Mouse (Mus musculus): ENCODE measurements around the gene BC024978. TPM values are rescaled to one million over a fixed set of nuclear protein-coding genes. Genes with fewer than 3 reads are reported as not detected.

Gene BC024978
- total and polyA plus RNA-seq, 3 experiments, result 2.7 to 14.5 (median 4.8) TPM

DNA sequence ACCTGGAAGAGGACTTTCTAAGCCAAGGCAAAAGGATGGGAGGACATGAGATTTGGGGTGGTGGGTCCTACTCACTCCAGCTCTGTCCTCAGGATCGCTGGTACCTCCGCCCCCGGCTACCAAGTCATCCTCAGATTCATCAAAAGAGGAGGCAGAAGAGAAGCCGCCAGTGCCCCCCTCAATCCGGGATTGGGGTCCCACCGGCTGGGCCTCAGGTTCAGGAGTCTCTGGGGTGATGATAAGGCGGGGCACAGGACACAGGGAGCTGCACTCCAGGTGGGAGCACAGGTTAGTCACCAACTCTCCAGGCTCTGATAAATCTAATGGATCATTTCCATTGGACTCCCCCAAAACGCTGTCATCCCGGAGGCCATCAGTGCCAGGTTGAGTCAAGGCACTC is 31.7 kb downstream of the BC024978 start:
- Histone ChIP-seq H3K36me3 (replicated peaks) (peaks cover 42% of the 10 kb centered on the region), H3K9me3 (replicated peaks) (no peaks in the 10 kb centered on the region), H3K27me3 (ENCODE audit: insufficient read depth, low read length) (no peaks in the 10 kb centered on the region), H3K4me1 (ENCODE audit: insufficient read depth, low read depth, low read length) (peaks cover 71% of the 10 kb centered on the region), H3K4me3 (ENCODE audit: low read depth, low read length) (peak overlapping the region; percentile 89; the same call in 1 of the 2 replicates)
- ATAC-seq (ENCODE audit: extremely low read depth, insufficient number of reproducible peaks, low FRiP score, poor library complexity, severe bottlenecking) (no peak), DNase-seq (ENCODE audit: low spot score) (no peak)
- TF ChIP-seq CTCF (IDR thresholded peaks at IDR 0.05; ENCODE audit: low read depth, low read length), result no peak
- TF ChIP-seq GATA2 (IDR thresholded peaks at IDR 0.05; ENCODE audit: borderline replicate concordance, low read depth, low read length), result no peak
- no peak for TF ChIP-seq GATA1 (IDR thresholded peaks at IDR 0.05; ENCODE audit: borderline replicate concordance, low read length)
- TF ChIP-seq TAL1 (conservative IDR thresholded peaks at IDR 0.05; ENCODE audit: low read depth, low read length), result no peak
- no peak for TF ChIP-seq POLR2AphosphoS5 (IDR thresholded peaks at IDR 0.05; ENCODE audit: insufficient replicate concordance, low read depth, low read length)

DNA sequence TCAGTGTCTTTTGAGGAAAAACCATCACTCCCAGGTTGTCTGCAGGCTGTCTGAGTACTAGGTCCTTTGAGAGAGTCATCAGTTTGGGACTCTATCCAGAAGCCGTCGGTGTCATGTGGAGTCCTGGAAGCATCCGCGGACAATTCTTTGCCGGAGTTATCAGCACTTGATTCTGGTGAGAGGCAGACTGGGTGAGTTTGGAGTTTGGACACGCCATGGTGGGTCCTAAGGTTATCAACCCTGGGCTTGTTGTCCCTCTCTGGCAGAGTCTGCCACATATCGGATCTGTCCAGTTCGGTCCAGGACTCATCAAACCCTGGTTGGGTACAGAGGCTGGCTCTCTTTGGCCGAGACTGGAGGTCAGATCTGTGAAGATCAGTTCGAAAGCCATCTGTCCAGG is 32.1 kb downstream of the BC024978 start:
- Histone ChIP-seq H3K27me3 (ENCODE audit: insufficient read depth, low read length) (no peaks in the 10 kb centered on the region), H3K4me1 (ENCODE audit: insufficient read depth, low read depth, low read length) (peaks cover 71% of the 10 kb centered on the region), H3K9me3 (replicated peaks) (no peaks in the 10 kb centered on the region), H3K4me3 (ENCODE audit: low read depth, low read length) (peak overlapping the region; percentile 89), H3K36me3 (replicated peaks) (peaks cover 39% of the 10 kb centered on the region)
- DNase-seq (ENCODE audit: low spot score) (no peak), ATAC-seq (ENCODE audit: extremely low read depth, insufficient number of reproducible peaks, low FRiP score, poor library complexity, severe bottlenecking) (no peak)
- TF ChIP-seq GATA2 (IDR thresholded peaks at IDR 0.05; ENCODE audit: borderline replicate concordance, low read depth, low read length), result no peak
- TF ChIP-seq POLR2AphosphoS5 (IDR thresholded peaks at IDR 0.05; ENCODE audit: insufficient replicate concordance, low read depth, low read length), result no peak
- no peak for TF ChIP-seq TAL1 (conservative IDR thresholded peaks at IDR 0.05; ENCODE audit: low read depth, low read length)
- no peak for TF ChIP-seq CTCF (IDR thresholded peaks at IDR 0.05; ENCODE audit: low read depth, low read length)
- no peak for TF ChIP-seq GATA1 (IDR thresholded peaks at IDR 0.05; ENCODE audit: borderline replicate concordance, low read length)

DNA sequence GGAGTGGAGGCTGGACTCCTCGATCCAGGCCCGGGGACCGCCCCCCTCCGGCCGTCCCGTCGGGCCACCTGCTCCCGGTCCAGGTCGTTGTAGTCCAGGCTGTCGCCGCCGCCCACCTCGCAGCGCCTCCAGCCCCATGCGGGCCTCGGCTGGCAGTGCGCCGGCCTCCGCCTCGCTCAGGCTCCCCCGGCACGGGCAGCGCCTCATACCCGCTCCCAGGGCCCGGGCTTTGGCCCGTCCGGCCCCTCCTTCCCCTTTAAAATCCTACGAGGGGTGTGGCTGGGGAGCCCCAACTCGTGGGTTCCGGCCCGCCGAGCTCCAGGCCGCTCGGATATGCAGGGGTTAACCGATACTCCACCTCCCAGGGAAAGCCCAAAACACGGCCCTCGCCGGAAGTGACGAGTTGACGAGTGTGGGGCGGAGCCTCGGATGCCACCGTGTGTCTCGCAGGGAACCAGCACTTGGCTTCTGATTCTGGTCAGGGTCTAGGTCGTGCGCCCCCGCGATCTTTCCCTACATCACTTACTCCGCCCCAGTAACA is 32.8 kb downstream of the BC024978 start, which contains the start of gene Itpkc:
Gene Itpkc (minus strand): TSS at position 381 of the 541 bp plus-strand sequence.
- H3K9me3 ChIP-seq (replicated peaks), result no peaks in the 10 kb centered on the region
- H3K27me3 ChIP-seq (ENCODE audit: insufficient read depth, low read length), result no peaks in the 10 kb centered on the region
- peak; percentile 66 for ATAC-seq (ENCODE audit: extremely low read depth, insufficient number of reproducible peaks, low FRiP score, poor library complexity, severe bottlenecking)
- TF ChIP-seq GATA1 (IDR thresholded peaks at IDR 0.05; ENCODE audit: borderline replicate concordance, low read length), result no peak
- TF ChIP-seq GATA2 (IDR thresholded peaks at IDR 0.05; ENCODE audit: borderline replicate concordance, low read depth, low read length), result no peak
- DNase-seq (ENCODE audit: low spot score), result peak; percentile 88
- H3K4me1 ChIP-seq (ENCODE audit: insufficient read depth, low read depth, low read length), result peaks cover 66% of the 10 kb centered on the region
- peak within 1 kb of the TSS; percentile 89 for H3K4me3 ChIP-seq (ENCODE audit: low read depth, low read length)
- peaks cover 33% of the 10 kb centered on the region for H3K36me3 ChIP-seq (replicated peaks)

DNA sequence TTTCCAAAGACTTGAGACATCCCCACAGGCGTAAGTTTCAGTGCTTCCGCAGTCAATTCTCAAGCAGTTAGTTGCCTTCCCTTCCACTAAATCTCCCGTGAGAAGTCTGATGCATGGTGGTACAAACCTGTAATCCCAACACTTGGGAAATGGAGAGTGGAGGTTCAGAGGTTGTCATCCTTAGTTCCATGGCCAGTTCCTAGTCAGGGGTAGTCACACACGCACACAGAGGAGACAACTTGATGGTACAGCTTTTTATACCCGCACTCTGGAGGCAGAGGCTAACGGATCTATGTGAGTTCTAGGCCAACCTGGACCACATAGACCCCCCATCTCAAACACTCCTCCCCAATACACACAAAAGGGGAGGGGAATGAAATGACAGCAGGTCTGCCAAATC is 33.3 kb downstream of the BC024978 start:
- peak overlapping the region; percentile 89 for H3K4me3 ChIP-seq (ENCODE audit: low read depth, low read length)
- H3K4me1 ChIP-seq (ENCODE audit: insufficient read depth, low read depth, low read length), result peaks cover 66% of the 10 kb centered on the region
- TF ChIP-seq CTCF (IDR thresholded peaks at IDR 0.05; ENCODE audit: low read depth, low read length) (no peak), GATA1 (IDR thresholded peaks at IDR 0.05; ENCODE audit: borderline replicate concordance, low read length) (no peak), POLR2AphosphoS5 (IDR thresholded peaks at IDR 0.05; ENCODE audit: insufficient replicate concordance, low read depth, low read length) (no peak), GATA2 (IDR thresholded peaks at IDR 0.05; ENCODE audit: borderline replicate concordance, low read depth, low read length) (no peak), TAL1 (conservative IDR thresholded peaks at IDR 0.05; ENCODE audit: low read depth, low read length) (no peak)
- peaks cover 31% of the 10 kb centered on the region for H3K36me3 ChIP-seq (replicated peaks)
- ATAC-seq (ENCODE audit: extremely low read depth, insufficient number of reproducible peaks, low FRiP score, poor library complexity, severe bottlenecking) (no peak), DNase-seq (ENCODE audit: low spot score) (no peak)
- no peaks in the 10 kb centered on the region for H3K9me3 ChIP-seq (replicated peaks)
- H3K27me3 ChIP-seq (ENCODE audit: insufficient read depth, low read length), result no peaks in the 10 kb centered on the region

DNA sequence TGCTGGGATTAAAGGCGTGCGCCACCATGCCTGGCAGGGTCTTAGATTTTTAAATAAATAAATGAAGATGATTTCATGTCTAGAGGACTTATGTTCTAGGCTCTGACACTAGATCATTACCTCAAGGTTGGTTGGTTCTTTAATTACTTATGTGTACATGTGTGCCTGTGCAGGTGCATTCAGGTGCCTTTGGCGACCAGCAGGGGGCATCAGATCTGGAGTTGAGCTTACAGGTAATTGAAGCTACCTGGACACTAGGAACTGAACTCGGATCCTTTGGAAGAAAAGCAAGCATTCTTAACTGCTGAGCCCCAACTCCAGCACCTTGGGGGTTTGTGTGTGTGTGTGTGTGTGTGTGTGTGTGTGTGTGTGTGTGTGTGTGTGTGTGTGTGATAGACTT is 35.2 kb downstream of the BC024978 start:
- Histone ChIP-seq H3K4me1 (ENCODE audit: insufficient read depth, low read depth, low read length) (peaks cover 60% of the 10 kb centered on the region), H3K27me3 (ENCODE audit: insufficient read depth, low read length) (no peaks in the 10 kb centered on the region), H3K36me3 (replicated peaks) (peaks cover 28% of the 10 kb centered on the region), H3K9me3 (replicated peaks) (no peaks in the 10 kb centered on the region), H3K4me3 (ENCODE audit: low read depth, low read length) (no peak overlapping the region)
- ATAC-seq (ENCODE audit: extremely low read depth, insufficient number of reproducible peaks, low FRiP score, poor library complexity, severe bottlenecking) (no peak), DNase-seq (ENCODE audit: low spot score) (no peak)
- TF ChIP-seq CTCF (IDR thresholded peaks at IDR 0.05; ENCODE audit: low read depth, low read length) (no peak), TAL1 (conservative IDR thresholded peaks at IDR 0.05; ENCODE audit: low read depth, low read length) (no peak), GATA1 (IDR thresholded peaks at IDR 0.05; ENCODE audit: borderline replicate concordance, low read length) (no peak), POLR2AphosphoS5 (IDR thresholded peaks at IDR 0.05; ENCODE audit: insufficient replicate concordance, low read depth, low read length) (no peak), GATA2 (IDR thresholded peaks at IDR 0.05; ENCODE audit: borderline replicate concordance, low read depth, low read length) (no peak)

DNA sequence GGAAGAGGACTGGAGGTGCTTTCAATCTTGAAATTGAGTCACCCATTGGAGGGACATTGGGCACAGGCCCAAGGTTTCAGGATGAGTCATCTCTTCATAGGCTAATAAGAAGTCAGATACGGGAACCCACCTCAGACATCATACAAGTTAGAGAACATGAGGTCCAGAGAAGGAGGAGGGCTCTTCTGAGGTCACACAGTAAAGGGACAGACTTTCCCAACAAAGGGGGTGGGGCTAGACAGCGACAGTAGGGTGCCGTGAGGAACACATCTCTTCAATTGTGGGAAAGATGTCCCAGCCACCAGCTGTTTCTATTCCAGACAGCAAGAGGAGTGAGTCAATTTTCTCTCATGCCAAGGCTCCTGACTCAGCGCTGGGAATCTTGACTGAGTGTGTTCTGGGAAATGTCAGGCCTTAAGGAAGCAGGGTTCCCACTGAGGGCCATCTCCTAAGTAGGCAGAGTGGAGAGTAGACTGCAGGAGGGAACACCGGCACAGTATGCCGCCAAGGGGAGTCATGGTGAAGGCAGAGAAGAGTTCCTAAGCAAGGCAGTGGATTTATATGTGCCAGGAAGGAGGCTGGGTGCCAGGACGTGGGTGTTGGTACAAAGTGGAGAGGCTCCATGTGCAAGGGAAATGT is 36.2 kb downstream of the BC024978 start:
- peaks cover 52% of the 10 kb centered on the region for H3K4me1 ChIP-seq (ENCODE audit: insufficient read depth, low read depth, low read length)
- ATAC-seq (ENCODE audit: extremely low read depth, insufficient number of reproducible peaks, low FRiP score, poor library complexity, severe bottlenecking) (no peak), DNase-seq (ENCODE audit: low spot score) (no peak)
- peaks cover 29% of the 10 kb centered on the region for H3K36me3 ChIP-seq (replicated peaks)
- no peak overlapping the region for H3K4me3 ChIP-seq (ENCODE audit: low read depth, low read length)
- no peaks in the 10 kb centered on the region for H3K9me3 ChIP-seq (replicated peaks)
- no peaks in the 10 kb centered on the region for H3K27me3 ChIP-seq (ENCODE audit: insufficient read depth, low read length)
- no peak for TF ChIP-seq POLR2AphosphoS5 (IDR thresholded peaks at IDR 0.05; ENCODE audit: insufficient replicate concordance, low read depth, low read length)
- no peak for TF ChIP-seq TAL1 (conservative IDR thresholded peaks at IDR 0.05; ENCODE audit: low read depth, low read length)
- no peak for TF ChIP-seq GATA1 (IDR thresholded peaks at IDR 0.05; ENCODE audit: borderline replicate concordance, low read length)
- no peak for TF ChIP-seq CTCF (IDR thresholded peaks at IDR 0.05; ENCODE audit: low read depth, low read length)
- no peak for TF ChIP-seq GATA2 (IDR thresholded peaks at IDR 0.05; ENCODE audit: borderline replicate concordance, low read depth, low read length)

All from G1E (cell line).